Mouse (Mus musculus) heart, adult 8-10 months (tissue): ENCODE data around the gene Fitm1. TPM values are rescaled to one million over a fixed set of nuclear protein-coding genes. Genes with fewer than 3 reads are reported as not detected.

Experiments
- DNase-seq: peaks from one replicate; pipeline ENCODE4 v3.0.0; 2022; ENCODE audit warnings: low spot score
- total RNA-seq, 4 experiments: library from RNA; stranded (reverse); gene quantifications; 2 replicates each; pipeline ENCODE4 v1.2.4; 2022

The Fitm1 gene
- total RNA-seq, 4 experiments from 2014 or later: 165 to 203 (median 175) TPM

DNA sequence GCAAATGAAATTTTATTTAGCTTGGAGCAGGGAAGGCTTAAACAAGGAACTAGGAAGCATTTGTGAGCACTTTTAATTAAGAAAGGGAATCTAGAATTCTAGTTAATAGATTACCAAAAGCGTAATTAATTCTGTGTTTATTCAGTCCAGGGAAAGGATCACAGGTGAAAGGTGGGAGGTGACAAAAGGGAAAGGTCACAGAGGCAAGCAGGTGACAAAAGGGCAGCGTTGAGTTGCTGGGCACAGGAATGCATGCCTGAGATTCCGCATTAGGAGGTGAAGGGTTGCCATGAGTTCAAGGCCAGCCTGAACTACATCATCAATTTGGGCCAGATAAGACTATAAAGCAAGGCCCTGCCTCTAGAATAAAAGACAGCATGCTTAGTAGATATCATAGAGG is 7.9 kb upstream of the Fitm1 start:
- DNase-seq: no peak

DNA sequence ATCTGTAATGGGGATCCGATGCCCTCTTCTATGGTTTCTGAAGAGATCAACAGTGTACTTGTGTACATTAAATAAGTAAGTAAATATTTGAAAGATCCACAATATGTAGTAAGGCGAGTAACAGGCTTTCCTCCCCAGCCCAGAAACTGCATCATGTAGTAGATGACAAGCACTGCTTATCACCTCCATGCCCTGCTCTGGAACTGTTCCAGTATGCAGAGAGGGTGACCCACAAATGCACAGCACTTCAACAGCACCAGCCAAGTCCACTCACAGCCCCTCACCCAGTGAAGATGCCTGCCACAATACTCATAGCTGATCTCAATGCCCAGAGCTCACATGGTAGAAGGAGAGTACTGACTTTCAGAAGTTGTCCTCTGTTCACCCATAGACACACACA is 4.8 kb upstream of the Fitm1 start:
- DNase-seq: no peak

DNA sequence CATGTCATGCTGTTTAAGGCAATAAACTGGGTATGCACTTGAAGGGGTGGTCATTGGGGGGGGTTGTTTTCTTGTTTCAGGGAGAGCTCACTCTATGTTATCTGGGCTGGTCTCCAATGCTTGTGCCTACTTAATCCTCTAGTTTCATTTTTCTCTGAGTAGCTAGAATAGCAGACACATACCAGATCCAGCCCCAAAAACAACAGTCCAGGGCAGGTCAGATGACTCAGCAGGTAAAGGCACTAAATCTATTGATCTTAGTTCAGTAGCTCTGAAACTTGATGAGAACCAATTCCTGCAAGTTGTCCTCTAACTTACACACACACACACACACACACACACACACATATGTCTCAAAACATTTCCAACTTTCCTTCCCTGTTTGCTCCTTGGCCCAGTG is 3.7 kb upstream of the Fitm1 start:
- DNase-seq: no peak

DNA sequence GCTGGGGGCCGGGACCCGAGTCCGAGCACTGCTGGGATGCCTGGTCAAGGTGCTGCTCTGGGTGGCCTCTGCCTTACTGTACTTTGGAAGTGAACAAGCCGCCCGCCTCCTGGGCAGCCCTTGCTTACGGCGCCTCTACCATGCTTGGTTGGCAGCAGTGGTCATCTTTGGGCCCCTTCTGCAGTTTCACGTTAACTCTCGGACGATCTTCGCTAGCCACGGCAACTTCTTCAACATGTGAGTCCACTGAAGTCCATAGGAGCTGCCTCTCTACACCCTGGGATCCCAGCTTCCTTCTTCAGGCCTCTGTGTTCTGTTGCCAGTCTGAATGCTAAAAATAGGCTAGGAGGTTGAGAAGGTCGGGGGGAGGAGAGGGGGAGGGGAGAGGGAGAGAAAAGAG is 294 bp downstream of the Fitm1 start:
- no peak for DNase-seq

DNA sequence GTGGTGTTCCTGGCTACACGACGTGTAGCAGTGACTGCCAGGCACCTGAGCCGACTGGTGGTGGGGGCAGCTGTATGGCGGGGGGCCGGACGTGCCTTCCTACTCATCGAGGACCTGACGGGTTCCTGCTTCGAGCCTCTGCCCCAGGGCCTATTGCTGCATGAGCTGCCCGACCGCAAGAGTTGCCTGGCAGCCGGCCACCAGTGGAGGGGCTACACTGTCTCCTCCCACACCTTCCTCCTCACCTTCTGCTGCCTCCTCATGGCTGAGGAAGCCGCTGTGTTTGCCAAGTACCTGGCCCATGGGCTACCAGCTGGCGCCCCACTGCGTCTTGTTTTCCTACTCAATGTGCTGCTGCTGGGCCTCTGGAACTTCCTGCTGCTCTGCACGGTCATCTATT is 959 bp downstream of the Fitm1 start:
- DNase-seq: no peak

DNA sequence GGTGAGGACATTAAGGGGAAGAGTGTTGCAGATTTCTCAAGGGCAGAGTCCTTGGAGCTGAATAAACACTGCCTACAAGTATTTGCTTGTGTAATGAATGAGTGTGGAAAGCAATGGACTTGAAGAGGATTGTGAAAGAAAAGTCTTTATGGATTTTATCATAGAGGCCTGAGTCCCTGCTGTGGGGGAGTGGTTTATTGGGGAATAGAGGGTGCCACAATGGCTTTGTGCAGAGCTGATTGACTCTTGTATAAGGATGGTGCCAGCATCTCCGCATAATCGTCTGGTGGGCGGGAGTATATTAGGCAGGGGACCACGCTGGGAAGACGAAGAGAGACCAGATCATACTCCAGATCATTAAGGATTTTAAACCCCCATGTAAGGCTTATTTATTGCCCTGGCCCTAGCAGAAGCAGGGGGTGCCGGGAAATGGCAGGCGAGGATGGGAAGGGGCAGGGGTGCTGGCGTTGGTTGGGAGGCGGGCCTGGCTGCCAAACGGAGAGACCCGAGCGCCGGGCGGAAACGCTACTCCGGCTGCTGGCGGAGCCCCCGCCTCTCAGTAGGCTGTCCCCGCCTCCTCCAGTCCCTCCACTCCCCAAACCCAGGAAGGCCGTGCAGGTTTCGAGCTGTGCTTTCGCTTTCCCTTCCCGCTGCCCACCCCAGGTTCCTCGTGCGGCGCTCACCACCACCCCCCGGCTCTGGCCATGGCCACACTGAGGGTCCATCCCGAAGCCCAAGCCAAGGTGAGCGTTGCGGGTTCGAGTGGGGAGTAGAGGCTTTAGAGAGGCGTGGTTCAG is 2.7 kb downstream of the Fitm1 start, which contains the start of gene Psme1:
Psme1 (plus strand) TSS at position 253 of the 797 bp plus-strand sequence.
- peak; percentile 81 for DNase-seq

DNA sequence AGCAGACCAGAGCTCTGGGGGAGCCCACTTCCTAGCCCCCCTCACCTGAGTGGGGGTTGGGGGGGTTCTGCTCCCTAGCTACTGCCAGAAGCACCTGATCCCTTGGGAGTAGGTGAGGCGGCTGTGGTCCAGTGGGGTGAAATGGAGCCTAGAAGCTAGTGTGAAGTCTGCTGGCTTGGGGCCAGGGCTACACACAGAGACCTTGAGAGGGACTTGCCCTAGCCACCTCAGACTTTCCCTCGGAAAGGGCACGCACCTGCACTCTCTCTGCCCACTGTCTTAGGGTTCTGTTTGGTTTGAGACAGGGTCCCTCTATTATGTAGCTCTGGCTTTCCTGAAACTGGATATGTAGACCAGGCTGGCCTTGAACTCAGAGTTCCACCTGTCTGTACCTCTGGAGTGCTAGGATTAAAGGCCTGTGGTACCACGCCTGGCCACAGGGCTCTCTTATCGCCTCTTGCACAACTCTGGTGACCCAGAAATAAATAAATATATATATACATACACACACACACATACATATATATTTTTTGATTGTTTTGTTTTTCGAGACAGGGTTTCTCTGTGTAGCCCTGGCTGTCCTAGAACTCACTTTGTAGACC is 3.4 kb downstream of the Fitm1 start:
- peak; percentile 45 for DNase-seq

DNA sequence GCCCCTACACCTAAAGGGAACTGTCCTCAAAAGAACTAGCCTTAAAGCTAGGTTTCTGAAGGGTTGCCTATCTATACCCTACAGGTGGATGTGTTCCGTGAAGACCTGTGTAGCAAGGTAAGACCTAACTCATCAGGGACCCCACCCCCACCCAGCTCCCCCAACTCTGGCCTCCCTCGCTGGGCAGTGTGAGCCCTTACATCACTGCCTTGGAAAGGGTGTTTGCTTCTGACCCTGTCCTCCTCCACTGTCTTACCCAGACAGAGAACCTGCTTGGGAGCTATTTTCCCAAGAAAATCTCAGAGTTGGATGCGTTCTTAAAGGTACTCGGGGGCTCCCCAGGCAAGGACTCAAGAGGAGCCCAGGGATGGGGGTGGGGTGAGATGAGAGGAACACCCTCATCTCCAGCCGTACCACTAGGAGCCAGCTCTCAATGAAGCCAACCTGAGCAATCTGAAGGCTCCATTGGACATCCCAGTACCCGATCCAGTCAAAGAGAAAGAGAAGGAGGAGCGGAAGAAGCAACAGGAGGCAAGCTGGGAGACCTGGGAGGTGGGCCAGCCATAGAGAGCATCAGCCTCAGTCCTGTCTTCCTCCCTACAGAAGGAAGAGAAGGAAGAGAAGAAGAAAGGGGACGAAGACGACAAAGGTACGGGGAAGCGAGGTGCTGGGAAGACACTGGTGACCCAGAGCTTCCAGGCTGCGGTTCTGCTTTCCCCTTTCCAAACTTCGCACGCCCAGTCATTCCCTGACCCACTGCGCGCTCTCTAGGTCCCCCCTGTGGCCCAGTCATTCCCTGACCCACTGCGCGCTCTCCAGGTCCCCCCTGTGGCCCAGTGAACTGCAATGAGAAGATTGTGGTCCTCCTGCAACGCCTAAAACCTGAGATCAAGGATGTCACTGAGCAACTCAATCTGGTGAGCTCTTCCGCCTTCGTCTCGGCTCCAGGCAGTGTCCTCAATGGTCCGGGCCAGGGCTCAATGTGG is 4.4 kb downstream of the Fitm1 start:
- no peak for DNase-seq

DNA sequence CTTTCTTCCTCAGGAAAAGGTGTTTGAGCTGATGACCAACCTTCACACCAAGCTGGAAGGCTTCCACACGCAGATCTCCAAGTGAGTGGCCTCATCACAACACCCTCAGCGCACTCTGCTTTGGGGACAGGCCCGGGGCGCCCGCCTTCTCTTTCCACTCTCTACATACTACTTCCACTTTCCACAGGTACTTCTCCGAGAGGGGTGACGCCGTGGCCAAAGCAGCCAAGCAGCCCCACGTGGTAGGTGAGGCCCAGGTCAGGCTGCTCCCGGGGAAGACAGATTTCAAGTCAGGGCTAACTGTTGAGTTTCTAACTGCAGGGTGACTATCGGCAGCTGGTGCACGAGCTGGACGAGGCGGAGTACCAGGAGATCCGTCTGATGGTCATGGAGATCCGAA is 5.3 kb downstream of the Fitm1 start:
- DNase-seq: no peak

DNA sequence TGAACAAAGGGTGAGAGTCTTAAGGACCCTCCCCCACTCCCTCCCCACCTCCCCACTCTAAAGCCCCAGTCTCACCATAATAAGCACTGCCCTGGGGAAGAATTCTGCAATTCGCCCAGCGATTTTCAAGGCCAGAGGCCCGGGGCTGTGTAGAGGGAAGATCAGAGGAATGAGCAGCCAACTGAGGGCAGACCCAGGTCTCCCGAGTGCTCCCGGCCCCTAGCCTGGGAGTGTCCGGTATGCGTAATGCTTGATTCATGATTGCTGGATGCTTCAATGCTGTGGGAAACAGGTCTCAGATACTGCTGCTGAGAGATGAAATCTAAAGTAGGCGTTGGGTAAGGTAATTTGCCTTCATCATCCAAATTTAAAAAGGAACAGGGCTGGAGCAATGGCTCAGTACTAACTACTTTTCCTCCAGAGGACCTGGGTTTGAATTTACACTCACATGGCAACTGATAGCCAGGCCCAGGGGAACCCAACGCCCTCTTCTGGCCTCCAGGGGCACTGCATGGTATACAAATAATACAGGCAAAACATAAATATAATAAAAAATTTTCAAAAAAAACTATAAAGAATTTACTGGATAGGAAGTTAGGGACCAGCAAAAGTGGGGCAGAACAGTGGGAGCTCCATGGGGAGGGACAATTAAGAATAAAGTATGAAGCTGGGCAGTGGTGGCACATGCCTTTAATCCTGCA is 6.7 kb downstream of the Fitm1 start:
- DNase-seq: no peak

DNA sequence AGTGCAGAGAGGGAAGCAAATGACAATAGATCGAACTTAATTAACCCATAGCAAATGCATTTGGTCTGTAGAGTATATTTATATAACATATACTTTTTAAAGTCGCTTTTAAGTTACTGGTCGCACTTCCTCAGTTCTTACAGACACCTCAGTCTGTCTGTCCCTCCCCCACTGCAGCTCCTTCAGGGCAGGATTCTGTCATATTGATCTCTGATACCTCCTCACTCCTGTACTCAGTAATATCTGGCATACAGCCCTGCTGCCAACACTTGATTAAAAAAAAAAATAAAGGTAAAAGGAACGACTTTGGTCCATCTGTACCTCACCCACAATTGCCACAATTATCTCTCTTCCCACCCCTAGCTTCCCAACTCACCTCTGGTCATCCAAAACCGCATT is 8.9 kb downstream of the Fitm1 start:
- DNase-seq: no peak

DNA sequence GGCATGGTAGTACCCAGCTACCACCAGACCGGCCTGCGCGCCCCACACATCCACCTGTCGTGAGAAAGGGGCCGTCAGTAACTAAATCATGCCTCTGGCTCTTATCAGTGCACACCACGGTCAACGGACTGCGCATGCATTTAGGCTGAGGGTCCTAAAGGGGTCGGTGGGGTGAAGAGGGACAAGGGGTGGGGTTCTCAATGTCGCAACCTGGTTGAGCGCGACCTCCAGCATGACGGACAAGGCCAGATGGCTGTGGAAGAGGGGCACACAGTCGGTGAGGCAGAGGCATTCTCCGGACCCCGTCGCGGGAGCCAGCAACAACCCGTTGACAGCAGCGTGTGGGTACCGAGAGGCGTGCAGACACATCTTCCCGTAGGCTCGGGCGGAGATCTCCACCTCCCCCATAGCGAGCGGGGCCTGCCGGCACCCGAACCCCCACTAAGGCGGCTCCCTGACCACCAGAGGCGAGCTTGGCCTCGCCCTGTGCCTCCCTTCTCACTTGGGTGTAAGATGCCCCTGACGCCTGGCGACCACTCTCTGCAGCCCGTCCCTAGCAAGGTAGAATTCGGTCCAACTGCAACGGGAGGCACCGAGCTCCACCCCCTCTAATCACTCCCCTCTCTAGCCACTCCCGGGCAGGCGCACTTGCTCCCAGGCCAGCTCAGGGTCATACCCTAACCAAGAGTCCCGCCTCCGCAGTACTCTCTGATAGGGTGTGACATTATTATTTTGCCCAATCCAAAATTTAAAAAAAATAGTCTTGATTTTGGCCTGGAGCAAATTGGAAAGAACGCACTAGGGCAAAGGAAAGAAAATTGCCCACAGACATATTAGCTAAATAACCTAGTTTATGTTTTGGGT is 9.5 kb downstream of the Fitm1 start, which contains the start of gene Emc9:
Emc9 (minus strand) TSS at position 601 of the 864 bp plus-strand sequence.
- peak; percentile 84 for DNase-seq

DNA sequence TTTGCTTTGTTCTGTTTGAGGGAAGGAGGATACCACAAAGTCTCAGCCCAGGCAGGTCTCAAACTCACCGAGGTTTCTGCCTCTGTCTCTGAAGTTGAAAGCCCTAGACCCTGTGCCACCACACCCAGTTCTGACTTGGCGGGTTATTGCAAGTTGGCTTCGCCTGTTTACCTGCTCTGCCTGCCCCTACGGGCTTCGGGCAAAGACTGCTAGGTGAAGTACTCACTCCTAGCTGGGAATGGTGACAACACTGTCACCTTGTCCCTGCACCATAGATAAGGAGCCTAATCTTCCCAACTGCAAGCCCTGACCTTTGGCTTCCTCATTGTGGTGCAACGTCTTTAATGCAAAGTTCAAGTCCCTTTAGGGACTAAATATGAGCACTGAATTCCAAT is 10.1 kb downstream of the Fitm1 start:
- no peak for DNase-seq

DNA sequence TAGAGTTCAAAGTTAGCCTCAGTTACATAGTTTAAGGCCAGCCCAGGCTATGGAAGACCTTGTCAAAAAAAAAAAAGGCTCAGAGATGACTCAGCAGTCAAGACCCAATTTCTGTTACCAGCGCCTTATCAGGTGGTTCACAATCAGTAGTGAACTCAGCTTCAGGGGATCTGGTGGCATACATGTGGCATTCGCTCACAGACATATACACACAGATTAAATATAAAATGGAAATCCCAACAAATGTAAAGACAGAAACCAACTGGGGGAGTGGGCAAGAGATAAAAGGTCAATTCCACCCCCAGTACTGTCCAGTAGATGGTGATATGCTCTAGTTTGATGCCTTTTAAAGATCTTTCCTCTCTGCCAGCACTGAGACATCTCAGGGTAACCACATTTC is 10.7 kb downstream of the Fitm1 start:
- DNase-seq: no peak

DNA sequence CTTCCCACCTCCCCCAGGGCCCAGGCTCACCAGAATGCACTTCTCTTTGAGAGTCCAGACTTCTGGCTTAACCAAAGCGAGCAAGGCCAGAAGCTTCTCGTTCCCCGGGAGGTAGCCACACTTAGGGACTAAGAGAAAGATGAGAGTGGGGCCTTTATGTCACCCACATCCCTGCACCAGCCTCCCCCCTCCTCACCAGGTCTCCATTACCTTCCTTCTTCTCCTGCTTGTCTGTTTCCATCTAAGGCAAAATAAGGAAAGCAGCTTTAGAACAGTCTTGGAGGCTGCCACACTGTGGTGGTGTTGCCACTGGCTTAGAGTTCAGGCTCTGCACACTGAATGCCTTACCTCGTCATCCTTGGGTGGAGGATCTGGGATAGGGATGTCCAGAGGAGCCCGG is 13.9 kb downstream of the Fitm1 start:
- DNase-seq: no peak

DNA sequence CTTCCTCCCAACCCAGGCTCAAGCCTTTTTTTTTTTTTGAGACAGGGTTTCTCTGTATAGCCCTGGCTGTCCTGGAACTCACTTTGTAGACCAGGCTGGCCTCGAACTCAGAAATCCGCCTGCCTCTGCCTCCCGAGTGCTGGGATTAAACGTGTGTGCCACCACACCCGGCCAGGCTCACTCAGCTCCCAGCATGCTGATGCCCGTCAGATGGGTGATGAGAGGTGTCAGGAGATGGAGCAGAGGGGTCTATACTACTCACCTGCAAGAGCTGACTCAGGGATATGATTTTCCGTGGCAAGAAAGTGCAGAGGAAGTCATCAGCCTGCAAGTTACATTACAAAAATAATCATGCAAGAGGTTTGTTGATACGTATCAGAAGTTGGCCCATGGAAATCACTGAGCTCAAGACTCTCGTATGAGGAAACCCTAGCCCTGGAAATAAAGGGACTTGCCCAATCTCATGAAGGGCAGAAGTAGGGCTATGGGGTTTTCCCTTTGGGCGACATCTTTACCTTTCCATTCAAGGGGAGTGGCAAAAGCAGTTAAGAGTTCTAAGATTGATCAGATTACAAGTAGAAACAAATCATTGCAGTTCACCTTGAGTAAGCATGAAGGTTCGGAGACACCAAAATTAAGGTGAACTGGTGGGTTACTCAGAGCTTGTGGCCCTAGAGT is 14.5 kb downstream of the Fitm1 start:
- DNase-seq: no peak

DNA sequence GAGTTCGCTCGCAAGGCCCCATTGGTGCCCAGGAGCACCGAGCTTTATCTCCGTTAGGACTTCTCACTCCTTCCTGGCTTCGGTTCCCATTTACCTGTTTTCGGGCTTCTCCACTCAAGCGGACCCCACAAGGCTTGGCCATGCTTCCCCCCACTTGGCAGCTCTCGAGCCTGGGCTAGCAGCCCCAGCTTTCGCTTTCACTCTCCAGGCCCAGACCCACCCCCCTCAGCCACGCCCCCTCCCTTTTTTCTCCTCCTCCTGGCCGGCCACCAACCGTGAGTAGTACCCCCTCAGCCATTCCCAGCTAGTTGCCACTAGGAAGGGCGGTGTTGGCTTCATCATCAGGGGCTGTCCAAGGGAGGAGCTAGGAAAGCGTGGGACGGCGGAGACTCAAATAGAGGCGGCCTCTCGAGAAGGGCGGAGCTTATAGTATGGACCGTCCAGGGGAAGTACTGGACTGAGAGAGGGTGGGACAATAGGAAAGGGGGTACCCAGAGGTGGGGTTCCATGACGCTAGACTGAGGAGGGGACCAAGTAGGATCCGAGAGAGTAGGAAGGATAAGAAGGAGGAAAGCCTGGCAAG is 15.4 kb downstream of the Fitm1 start, which contains the start of gene Psme2:
Psme2 (minus strand) TSS at position 366 of the 583 bp plus-strand sequence.
- peak; percentile 98 for DNase-seq

DNA sequence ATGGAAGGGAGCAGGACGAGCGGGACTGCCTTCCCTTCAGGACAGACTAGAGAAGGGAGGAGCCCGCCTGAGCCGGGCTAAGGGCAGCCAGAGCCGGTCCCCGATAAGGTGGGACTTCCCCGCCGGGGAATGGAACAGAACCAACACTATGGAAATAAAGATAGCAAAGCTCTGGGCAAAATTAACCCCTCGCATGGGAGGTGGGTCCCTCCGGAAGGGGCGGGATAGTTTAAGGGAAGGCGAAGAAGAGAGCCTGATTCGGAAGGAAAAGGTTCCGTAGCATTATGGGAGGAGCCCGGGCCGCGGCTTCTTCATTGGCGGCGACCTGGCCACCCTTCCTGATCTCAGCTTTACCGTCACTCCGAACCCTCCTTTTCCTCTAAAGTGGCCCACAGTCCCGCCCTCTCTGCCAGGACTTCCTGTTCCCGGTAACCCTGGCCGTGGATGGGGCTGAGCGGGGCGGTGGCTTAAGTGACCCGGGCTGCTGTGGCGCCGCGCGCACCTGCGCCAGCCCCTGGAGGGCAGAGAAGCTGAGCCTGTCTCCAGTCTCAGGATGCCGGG is 16.0 kb downstream of the Fitm1 start, which contains the start of gene Rnf31:
Rnf31 (plus strand) TSS at position 378 of the 561 bp plus-strand sequence.
- peak; percentile 97 for DNase-seq

DNA sequence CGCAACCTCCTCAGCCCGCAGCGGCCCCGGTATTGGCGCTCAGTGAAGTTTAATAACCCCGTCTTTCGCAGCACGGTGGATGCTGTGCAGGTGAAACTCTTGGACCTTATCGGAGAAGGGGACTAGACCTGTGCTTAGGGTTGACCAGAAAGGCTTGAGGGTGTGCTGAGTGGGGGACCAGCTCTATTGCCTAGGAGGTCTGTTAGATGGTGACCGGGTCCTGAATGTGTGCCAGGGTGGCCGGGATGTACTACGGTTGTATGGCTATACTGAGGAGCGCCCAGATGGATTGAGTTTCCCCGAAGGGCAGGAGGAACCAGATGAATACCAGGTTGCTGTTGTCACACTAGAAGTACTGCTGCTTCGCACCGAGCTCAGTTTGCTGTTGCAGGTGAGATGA is 16.8 kb downstream of the Fitm1 start:
- no peak for DNase-seq
